In genomic region chr4:109119641-109120125, GRCm38 (mm10) we compare ENCODE assay signal across 28 mouse cellular contexts.
DNase-seq lines count a peak whose midpoint lies in the region; ATAC-seq and TF ChIP-seq lines count a peak whose summit lies in the region.
"Had no signal": no experiment of that assay in that cellular context is flagged by ENCODE, and none has a peak within 500 bp of the region (broad histone marks: within the 10 kb centered on the region; RNA-seq: fewer than 3 reads in every experiment).

No protein-coding gene starts in this region.

- no peaks in the 10 kb centered on the region for H3K27me3 ChIP-seq in liver, postnatal 0 days (ENCODE audit: insufficient read depth, low read length)
- H3K27me3 ChIP-seq in midbrain, embryonic 10.5 days (ENCODE audit: low read depth, poor library complexity, severe bottlenecking) = no peaks in the 10 kb centered on the region
- H3K27me3 ChIP-seq: CH12.LX; forebrain, embryonic 15.5 days; hindbrain, embryonic 13.5 days; kidney, embryonic 15.5 days; limb, embryonic 12.5 days; liver, embryonic 13.5 days; midbrain, embryonic 15.5 days; stomach, embryonic 15.5 days had no signal

- WGBS in liver, postnatal 0 days (ENCODE audit: insufficient replicate concordance) = 56% methylated on average over 5 of the region's 5 CpGs
- 86% methylated on average over 5 of the region's 5 CpGs for WGBS in midbrain, embryonic 10.5 days

- intact Hi-C loops in gastrocnemius, adult 2 months (cut with DNase I) = loop anchor here (5.0 kb wide), 1 partner anchor 33 kb away; no protein-coding TSS in a partner anchor

- no peak overlapping the region for H3K4me3 ChIP-seq in gastrocnemius, adult 2 months
- no peak overlapping the region for H3K4me3 ChIP-seq in liver, postnatal 0 days (ENCODE audit: low read depth, low read length)
- H3K4me3 ChIP-seq in bone marrow macrophage, adult 2 months (ENCODE audit: insufficient read depth, low read length) = peak overlapping the region; percentile 19; the same call in 1 of the 2 replicates
- H3K4me3 ChIP-seq in midbrain, embryonic 10.5 days = no peak overlapping the region
- H3K4me3 ChIP-seq: forebrain, embryonic 15.5 days; heart, embryonic 10.5 days; hindbrain, embryonic 13.5 days; kidney, embryonic 15.5 days; left cerebral cortex, adult 2 months; limb, embryonic 12.5 days; liver, embryonic 13.5 days; midbrain, embryonic 15.5 days; stomach, embryonic 15.5 days had no signal

- H3K4me2 ChIP-seq in liver, postnatal 0 days (ENCODE audit: low read depth, low read length) = no peak overlapping the region
- H3K4me2 ChIP-seq: forebrain, embryonic 15.5 days; hindbrain, embryonic 13.5 days; kidney, embryonic 15.5 days; limb, embryonic 12.5 days; liver, embryonic 13.5 days; midbrain, embryonic 15.5 days; stomach, embryonic 15.5 days had no signal

- H3K4me1 ChIP-seq in liver, postnatal 0 days (ENCODE audit: insufficient read depth) = peaks cover 38% of the 10 kb centered on the region
- H3K4me1 ChIP-seq in bone marrow macrophage, adult 2 months (ENCODE audit: control insufficient read depth, insufficient read depth, low read length) = peaks cover 57% of the 10 kb centered on the region
- peaks cover 18% of the 10 kb centered on the region for H3K4me1 ChIP-seq in midbrain, embryonic 10.5 days

- TF ChIP-seq EP300 in liver, postnatal 0 days (IDR thresholded peaks at IDR 0.05; ENCODE audit: low read depth) = no peak

- DNase-seq in gastrocnemius, adult 2 months = no peak
- DNase-seq in gastrocnemius, postnatal 4 days (ENCODE audit: low spot score in 2 of 2) = no peak
- no peak for DNase-seq in liver, postnatal 0 days
- DNase-seq in liver = no peak
- peak; percentile 59 for DNase-seq in naive thymus-derived CD4-positive, alpha-beta T cell, adult 2 months (ENCODE audit: low read depth)
- DNase-seq in midbrain, embryonic 10.5 days (ENCODE audit: low spot score) = no peak
- no peak for DNase-seq in frontal cortex, postnatal 36 days (ENCODE audit: low spot score in 2 of 2)
- DNase-seq: adrenal gland, adult 8-10 months; cerebellum, adult 11-12 months; cerebellum, postnatal 10 days; heart, postnatal 36 days; kidney, postnatal 25 days; liver, embryonic 13.5 days; lung, adult 2 months; lung, postnatal 10 days; right cerebral cortex, adult 18-20 months; thymus, postnatal 14 days had no signal

- H3K9me3 ChIP-seq in liver, postnatal 0 days (ENCODE audit: low read length) = no peaks in the 10 kb centered on the region
- no peaks in the 10 kb centered on the region for H3K9me3 ChIP-seq in midbrain, embryonic 10.5 days (replicated peaks)
- H3K9me3 ChIP-seq: forebrain, embryonic 15.5 days; heart, embryonic 10.5 days; hindbrain, embryonic 13.5 days; kidney, embryonic 15.5 days; limb, embryonic 12.5 days; liver, embryonic 13.5 days; midbrain, embryonic 15.5 days; stomach, embryonic 15.5 days had no signal

- H3K9ac ChIP-seq in liver, postnatal 0 days (replicated peaks) = no peak overlapping the region
- H3K9ac ChIP-seq: forebrain, embryonic 15.5 days; hindbrain, embryonic 13.5 days; kidney, embryonic 15.5 days; limb, embryonic 12.5 days; liver, embryonic 13.5 days; midbrain, embryonic 15.5 days; stomach, embryonic 15.5 days had no signal

- peak overlapping the region; percentile 91 for H3K27ac ChIP-seq in gastrocnemius, adult 2 months
- H3K27ac ChIP-seq in liver, postnatal 0 days (ENCODE audit: low read depth) = peak overlapping the region; percentile 41
- H3K27ac ChIP-seq in bone marrow macrophage, adult 2 months (ENCODE audit: insufficient read depth, low read depth, low read length) = peak overlapping the region; percentile 72
- no peak overlapping the region for H3K27ac ChIP-seq in midbrain, embryonic 10.5 days (replicated peaks)
- H3K27ac ChIP-seq: forebrain, embryonic 15.5 days; heart, embryonic 10.5 days; hindbrain, embryonic 13.5 days; kidney, embryonic 15.5 days; left cerebral cortex, adult 2 months; limb, embryonic 12.5 days; liver, embryonic 13.5 days; midbrain, embryonic 15.5 days; stomach, embryonic 15.5 days had no signal

- no peak for TF ChIP-seq CTCF in gastrocnemius, adult 2 months (IDR thresholded peaks at IDR 0.05)
- no peak for TF ChIP-seq CTCF in liver, postnatal 0 days (IDR thresholded peaks at IDR 0.05; ENCODE audit: low read depth)
- no peak for TF ChIP-seq CTCF in bone marrow macrophage, adult 2 months (IDR thresholded peaks at IDR 0.05; ENCODE audit: low read depth, low read length)

- ATAC-seq in liver, postnatal 0 days = no peak
- ATAC-seq: forebrain, embryonic 15.5 days; intestine, postnatal 0 days; midbrain, embryonic 15.5 days had no signal

- TF ChIP-seq POLR2A in bone marrow macrophage, adult 2 months (IDR thresholded peaks at IDR 0.05; ENCODE audit: borderline replicate concordance, low read depth, low read length) = no peak

- no peaks in the 10 kb centered on the region for H3K36me3 ChIP-seq in liver, postnatal 0 days (replicated peaks; ENCODE audit: insufficient read depth, low read length)
- H3K36me3 ChIP-seq in midbrain, embryonic 10.5 days = no peaks in the 10 kb centered on the region
- H3K36me3 ChIP-seq: forebrain, embryonic 15.5 days; heart, embryonic 10.5 days; hindbrain, embryonic 13.5 days; kidney, embryonic 15.5 days; limb, embryonic 12.5 days; liver, embryonic 13.5 days; midbrain, embryonic 15.5 days; stomach, embryonic 15.5 days had no signal
